Mouse (Mus musculus) lung, embryonic 14.5 days (tissue): ENCODE measurements around the gene Olfr463. TPM values are rescaled to one million over a fixed set of nuclear protein-coding genes. Genes with fewer than 3 reads are reported as not detected.

ENCODE experiments used
- ATAC-seq: fragments of 200-750 bp; cut with Nextera tagmentation; 2 replicates; pipeline ENCODE4 v1.8.0; 2017; ENCODE audit warnings: mild to moderate bottlenecking, moderate TSS enrichment, moderate library complexity; ENCODE audit not compliant: insufficient read depth
- DNase-seq: peaks from one replicate; pipeline ENCODE4 v3.0.0-alpha.2; 2015
- H3K27ac ChIP-seq: fragments of 300-500 bp; sonication (generic); 2 replicates; pipeline ENCODE4 v1.5.1; 2014; ENCODE audit warnings: low read depth, mild to moderate bottlenecking, moderate library complexity
- H3K27me3 ChIP-seq: fragments of 300-500 bp; sonication (generic); 2 replicates; pipeline ENCODE4 v1.6.1; 2014; ENCODE audit warnings: low read length, control low read depth; ENCODE audit not compliant: insufficient read depth
- H3K36me3 ChIP-seq: fragments of 300-500 bp; sonication (generic); 2 replicates; pipeline ENCODE4 v1.6.1; 2014; ENCODE audit warnings: control low read depth; ENCODE audit not compliant: insufficient read depth
- H3K4me1 ChIP-seq: fragments of 300-500 bp; sonication (generic); 2 replicates; pipeline ENCODE4 v1.6.1; 2014; ENCODE audit warnings: antibody characterized with exemption, control low read depth; ENCODE audit not compliant: insufficient read depth
- H3K4me2 ChIP-seq: fragments of 300-500 bp; sonication (generic); 2 replicates; pipeline ENCODE4 v1.6.1; 2014; ENCODE audit warnings: mild to moderate bottlenecking
- H3K4me3 ChIP-seq: fragments of 300-500 bp; sonication (generic); 2 replicates; pipeline ENCODE4 v1.5.1; 2014; ENCODE audit warnings: low read depth, low read length
- H3K9ac ChIP-seq: fragments of 300-500 bp; sonication (generic); 2 replicates; pipeline ENCODE4 v1.6.1; 2014
- H3K9me3 ChIP-seq: fragments of 300-500 bp; sonication (generic); 2 replicates; pipeline ENCODE4 v1.6.1; 2016; ENCODE audit warnings: low read depth, low read length, control low read depth
- CTCF ChIP-seq: IDR thresholded peaks from 2 replicates; pipeline ENCODE4 v1.5.1; 2016; ENCODE audit warnings: antibody characterized with exemption, low read depth
- WGBS: fragments of 180-500 bp; shearing (Covaris S2); extraction: QIAGEN DNeasy Blood & Tissue Kit; methylation state at CpG from one replicate; pipeline ENCODE4 v1.1.7; 2014; 5-methylcytosine and 5-hydroxymethylcytosine counted together
- polyA plus RNA-seq: library from polyadenylated mRNA; unstranded; fragments of >200 nt; fragmentation: Nextera tagmentation; extraction: Ambion mirVana; gene quantifications from 2 replicates; pipeline ENCODE4 v1.2.1, GENCODE M21; 2014

The Olfr463 gene
- polyA plus RNA-seq, 1 experiment from 2014 or later: not detected

- H3K4me3 ChIP-seq: no peak overlapping the region
- H3K9me3 ChIP-seq: no peaks in the 10 kb centered on the region
- H3K27me3 ChIP-seq: no peaks in the 10 kb centered on the region
- no peak for DNase-seq
- H3K36me3 ChIP-seq: no peaks in the 10 kb centered on the region
- H3K4me1 ChIP-seq: no peaks in the 10 kb centered on the region
- TF ChIP-seq CTCF: no peak
- no peak overlapping the region for H3K4me2 ChIP-seq
- 73% methylated on average over 12 of the region's 12 CpGs for WGBS
- no peak overlapping the region for H3K9ac ChIP-seq
- no peak for ATAC-seq
- no peak overlapping the region for H3K27ac ChIP-seq
Measured at GRCm38 (mm10) chr11:87846968-87847600, 50.1 kb downstream of the Olfr463 start.

Other genes with a start within 250 kb of the Olfr463 start
- 18.0 and 21.5 TPM in 2 replicates for gene Rnf43, start 234.7 kb downstream of the Olfr463 start, polyA plus RNA-seq
- 145 and 146 TPM in 2 replicates for gene Supt4a, start 159.8 kb downstream of the Olfr463 start, polyA plus RNA-seq
- 1.5 and 2.5 TPM in 2 replicates for gene Tspoap1, start 136.8 kb downstream of the Olfr463 start, polyA plus RNA-seq
- gene Mpo, start 103.8 kb downstream of the Olfr463 start, polyA plus RNA-seq: 0.37 and 0.89 TPM in 2 replicates
- 0.05 TPM in 1 of 2 replicates, not detected in the other for gene Lpo, start 69.1 kb downstream of the Olfr463 start, polyA plus RNA-seq
- 11.3 and 14.3 TPM in 2 replicates for gene Mks1, start 44.2 kb downstream of the Olfr463 start, polyA plus RNA-seq
- not detected in 2 replicates for gene Epx, start 21.9 kb downstream of the Olfr463 start, polyA plus RNA-seq
- gene Olfr462, start 5.1 kb downstream of the Olfr463 start, polyA plus RNA-seq: not detected in 2 replicates
- gene Olfr464, start 23.6 kb upstream of the Olfr463 start, polyA plus RNA-seq: not detected in 2 replicates
- 19.7 and 19.9 TPM in 2 replicates for gene Dynll2, start 90.1 kb upstream of the Olfr463 start, polyA plus RNA-seq
- gene Srsf1, start 150.0 kb upstream of the Olfr463 start, polyA plus RNA-seq: 446 and 450 TPM in 2 replicates
- gene Vezf1, start 170.9 kb upstream of the Olfr463 start, polyA plus RNA-seq: 44.5 and 46.8 TPM in 2 replicates
- 14.1 and 16.8 TPM in 2 replicates for gene Cuedc1, start 200.7 kb upstream of the Olfr463 start, polyA plus RNA-seq